Mouse (Mus musculus) myocyte (in vitro differentiated cells): ENCODE results near the gene Sf3a1. TPM values are rescaled to one million over a fixed set of nuclear protein-coding genes. Genes with fewer than 3 reads are reported as not detected.

ENCODE experiments used
- H3K27me3 ChIP-seq: one replicate; pipeline ENCODE4 v1.6.1; 2011; ENCODE audit not compliant: control insufficient read depth, insufficient read depth, insufficient read length
- H3K36me3 ChIP-seq: one replicate; pipeline ENCODE4 v1.6.1; 2011; ENCODE audit not compliant: control insufficient read depth, insufficient read depth
- H3K4me2 ChIP-seq: one replicate; pipeline ENCODE4 v1.6.1; 2011; ENCODE audit warnings: low read depth, control low read depth
- H3K4me3 ChIP-seq: one replicate; pipeline ENCODE4 v1.5.1; 2011; ENCODE audit warnings: mild to moderate bottlenecking, control low read depth, moderate library complexity
- H3K79me2 ChIP-seq: one replicate; pipeline ENCODE4 v1.6.1; 2011; ENCODE audit not compliant: control insufficient read depth, insufficient read depth
- H3ac ChIP-seq: one replicate; pipeline ENCODE4 v1.6.1; 2011; ENCODE audit not compliant: control insufficient read depth, insufficient read length
- CEBPB ChIP-seq: IDR thresholded peaks from 2 replicates; pipeline ENCODE4 v1.6.1; 2011; ENCODE audit warnings: mild to moderate bottlenecking, moderate library complexity; ENCODE audit not compliant: poor library complexity, insufficient read depth, severe bottlenecking
- E2F4 ChIP-seq: IDR thresholded peaks from one replicate; pipeline ENCODE4 v1.6.1; 2011; ENCODE audit warnings: mild to moderate bottlenecking, control low read depth, moderate library complexity; ENCODE audit not compliant: insufficient read depth
- MAX ChIP-seq: IDR thresholded peaks from one replicate; pipeline ENCODE4 v1.6.1; 2011; ENCODE audit warnings: low read depth, mild to moderate bottlenecking, control low read depth
- MYOD1 ChIP-seq, 3 experiments: IDR thresholded peaks; one replicate each; pipeline ENCODE4 v1.6.1; 2011; ENCODE audit warnings: control low read depth in 2 of 3, low read depth in 2 of 3, mild to moderate bottlenecking in 2 of 3, moderate library complexity in 1 of 3; ENCODE audit not compliant: insufficient read length in 2 of 3, control insufficient read depth in 1 of 3
- MYOG ChIP-seq, 3 experiments: IDR thresholded peaks; one replicate each; pipeline ENCODE4 v1.6.1; 2011; ENCODE audit warnings: control low read depth in 2 of 3, low read depth in 2 of 3, mild to moderate bottlenecking in 2 of 3; ENCODE audit not compliant: insufficient read length in 2 of 3, control insufficient read depth in 1 of 3, insufficient read depth in 1 of 3
- POLR2A ChIP-seq: IDR thresholded peaks from one replicate; pipeline ENCODE4 v1.6.1; 2011; ENCODE audit warnings: low read depth, mild to moderate bottlenecking, control low read depth, moderate library complexity; ENCODE audit not compliant: insufficient read length
- POLR2AphosphoS2 ChIP-seq: IDR thresholded peaks from one replicate; pipeline ENCODE4 v1.6.1; 2011; ENCODE audit warnings: low read depth, control low read depth; ENCODE audit not compliant: insufficient read length
- REST ChIP-seq: IDR thresholded peaks from one replicate; pipeline ENCODE4 v1.6.1; 2011; ENCODE audit warnings: mild to moderate bottlenecking, control low read depth, moderate library complexity; ENCODE audit not compliant: insufficient read depth, insufficient read length
- SRF ChIP-seq: IDR thresholded peaks from one replicate; pipeline ENCODE4 v1.6.1; 2011; ENCODE audit warnings: low read depth; ENCODE audit not compliant: control insufficient read depth, insufficient read length
- TCF12 ChIP-seq: IDR thresholded peaks from one replicate; pipeline ENCODE4 v1.6.1; 2011; ENCODE audit warnings: mild to moderate bottlenecking, control low read depth; ENCODE audit not compliant: poor library complexity, insufficient read depth, severe bottlenecking
- TCF3 ChIP-seq: IDR thresholded peaks from one replicate; pipeline ENCODE4 v1.6.1; 2011; ENCODE audit warnings: low read depth, control low read depth; ENCODE audit not compliant: insufficient read length
- USF1 ChIP-seq: IDR thresholded peaks from one replicate; pipeline ENCODE4 v1.6.1; 2011; ENCODE audit warnings: low read depth, mild to moderate bottlenecking, control low read depth, moderate library complexity
- polyA plus RNA-seq: library from polyadenylated mRNA; unstranded; fragments of >200 nt; fragmentation: generic; extraction: Trizol; gene quantifications from one replicate; pipeline ENCODE4 v1.2.1, GENCODE M21; 2012; ENCODE audit warnings: missing spikeins

The Sf3a1 gene
- polyA plus RNA-seq, 1 experiment, result 47.0 TPM

GRCm38 (mm10) chr11:4115407-4115806 lies 44.7 kb upstream of the Sf3a1 start:
- Histone ChIP-seq H3K4me3 (no peak overlapping the region), H3K4me2 (peak overlapping the region; percentile 96), H3K27me3 (no peaks in the 10 kb centered on the region), H3K36me3 (peaks cover 6% of the 10 kb centered on the region), H3ac (no peak overlapping the region), H3K79me2 (no peaks in the 10 kb centered on the region)
- no peak for TF ChIP-seq SRF
- no peak for TF ChIP-seq REST
- no peak for TF ChIP-seq TCF12
- no peak for TF ChIP-seq MYOD1 (IDR thresholded peaks at IDR 0.05; ENCODE audit: control insufficient read depth in 1 of 3, insufficient read length in 2 of 3, low read depth in 2 of 3)
- no peak for TF ChIP-seq E2F4
- TF ChIP-seq TCF3, result no peak
- TF ChIP-seq MYOG (IDR thresholded peaks at IDR 0.05; ENCODE audit: control insufficient read depth in 1 of 3, insufficient read depth in 1 of 3, insufficient read length in 2 of 3, low read depth in 2 of 3), result no peak
- no peak for TF ChIP-seq USF1
- no peak for TF ChIP-seq POLR2AphosphoS2
- no peak for TF ChIP-seq MAX
- no peak for TF ChIP-seq POLR2A
- TF ChIP-seq CEBPB, result no peak

- no peak overlapping the region for H3ac ChIP-seq
- no peaks in the 10 kb centered on the region for H3K79me2 ChIP-seq
- no peaks in the 10 kb centered on the region for H3K27me3 ChIP-seq
- peak overlapping the region; percentile 96 for H3K4me2 ChIP-seq
- H3K36me3 ChIP-seq, result no peaks in the 10 kb centered on the region
- H3K4me3 ChIP-seq, result peak overlapping the region; percentile 48
- TF ChIP-seq TCF12 (peak; percentile 45), CEBPB (no peak), E2F4 (no peak), POLR2AphosphoS2 (no peak), REST (no peak), USF1 (no peak), MYOG (IDR thresholded peaks at IDR 0.05; ENCODE audit: control insufficient read depth in 1 of 3, insufficient read depth in 1 of 3, insufficient read length in 2 of 3, low read depth in 2 of 3) (peak; percentile 21 to 87 (median 69)), MAX (no peak), TCF3 (no peak), MYOD1 (IDR thresholded peaks at IDR 0.05; ENCODE audit: control insufficient read depth in 1 of 3, insufficient read length in 2 of 3, low read depth in 2 of 3) (peak; percentile 49 to 93 (median 89)), POLR2A (no peak), SRF (no peak)
Measured at GRCm38 (mm10) chr11:4116458-4117141, 43.5 kb upstream of the Sf3a1 start.

- Histone ChIP-seq H3K4me2 (peak overlapping the region; percentile 96), H3K79me2 (no peaks in the 10 kb centered on the region), H3ac (peak overlapping the region; percentile 3), H3K27me3 (no peaks in the 10 kb centered on the region), H3K4me3 (peak overlapping the region; percentile 48), H3K36me3 (no peaks in the 10 kb centered on the region)
- no peak for TF ChIP-seq USF1
- no peak for TF ChIP-seq MAX
- no peak for TF ChIP-seq MYOG (IDR thresholded peaks at IDR 0.05; ENCODE audit: control insufficient read depth in 1 of 3, insufficient read depth in 1 of 3, insufficient read length in 2 of 3, low read depth in 2 of 3)
- TF ChIP-seq POLR2AphosphoS2, result no peak
- no peak for TF ChIP-seq SRF
- no peak for TF ChIP-seq TCF3
- TF ChIP-seq E2F4, result no peak
- TF ChIP-seq POLR2A, result no peak
- TF ChIP-seq MYOD1 (IDR thresholded peaks at IDR 0.05; ENCODE audit: control insufficient read depth in 1 of 3, insufficient read length in 2 of 3, low read depth in 2 of 3), result no peak
- no peak for TF ChIP-seq REST
- no peak for TF ChIP-seq CEBPB
- no peak for TF ChIP-seq TCF12
Measured at GRCm38 (mm10) chr11:4117372-4118071, 42.6 kb upstream of the Sf3a1 start.

- Histone ChIP-seq H3K79me2 (no peaks in the 10 kb centered on the region), H3K36me3 (no peaks in the 10 kb centered on the region), H3K27me3 (no peaks in the 10 kb centered on the region), H3K4me2 (peak overlapping the region; percentile 96), H3ac (peak overlapping the region; percentile 3), H3K4me3 (peak overlapping the region; percentile 48)
- TF ChIP-seq CEBPB, result no peak
- TF ChIP-seq REST, result no peak
- TF ChIP-seq E2F4, result no peak
- TF ChIP-seq USF1, result no peak
- peak; percentile 69 for TF ChIP-seq POLR2AphosphoS2
- no peak for TF ChIP-seq MYOG (IDR thresholded peaks at IDR 0.05; ENCODE audit: control insufficient read depth in 1 of 3, insufficient read depth in 1 of 3, insufficient read length in 2 of 3, low read depth in 2 of 3)
- TF ChIP-seq TCF3, result no peak
- no peak for TF ChIP-seq MAX
- TF ChIP-seq TCF12, result no peak
- TF ChIP-seq POLR2A, result peak; percentile 84
- TF ChIP-seq MYOD1 (IDR thresholded peaks at IDR 0.05; ENCODE audit: control insufficient read depth in 1 of 3, insufficient read length in 2 of 3, low read depth in 2 of 3), result peak in 1 of 3 experiments; percentile 57
Measured at GRCm38 (mm10) chr11:4118081-4118921, 41.8 kb upstream of the Sf3a1 start.
